Mouse (Mus musculus) heart, adult 2 months (tissue): Measurements from ENCODE around the gene Acss2.

ENCODE experiments used
- CTCF ChIP-seq: fragments of 200-600 bp; IDR thresholded peaks from 2 replicates; pipeline ENCODE4 v1.8.1; 2022; ENCODE audit warnings: antibody characterized with exemption, mild to moderate bottlenecking, moderate library complexity
- EP300 ChIP-seq: fragments of 200-500 bp; IDR thresholded peaks from 2 replicates; pipeline ENCODE4 v1.6.1; 2011; ENCODE audit warnings: low read depth, low read length, control low read depth; ENCODE audit not compliant: insufficient read depth

DNA sequence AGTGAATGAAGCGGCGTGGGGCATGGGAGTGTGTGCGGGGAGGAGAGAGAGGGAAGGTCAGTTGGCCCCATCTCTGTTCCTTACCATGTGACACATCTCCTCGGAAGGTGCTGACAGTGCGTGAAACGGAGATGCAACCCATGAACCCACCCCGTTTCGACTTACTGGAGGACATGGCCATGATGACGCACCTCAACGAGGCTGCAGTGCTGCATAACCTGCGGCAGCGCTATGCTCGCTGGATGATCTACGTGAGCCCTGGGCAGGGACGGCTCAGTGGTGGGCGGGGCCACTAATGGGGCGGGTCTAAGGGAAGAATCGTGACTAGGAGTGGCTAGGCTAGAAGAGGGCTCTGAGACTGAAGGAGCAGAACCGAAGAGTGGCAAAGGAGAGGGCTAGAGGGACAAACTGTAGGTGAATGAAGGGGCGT, 95.6 kb downstream of the Acss2 start:
- TF ChIP-seq EP300 (0 out of 2 replicates have a peak, but pooled peaks have one; percentile 17), CTCF (no peak)
